Mouse (Mus musculus) forebrain, embryonic 12.5 days (tissue): ENCODE data around the gene G530012D18Rik. TPM values are rescaled to one million over a fixed set of nuclear protein-coding genes. Genes with fewer than 3 reads are reported as not detected.

Experiments
- polyA plus RNA-seq: library from polyadenylated mRNA; unstranded; fragments of >200 nt; fragmentation: Nextera tagmentation; extraction: Ambion mirVana; gene quantifications from 2 replicates; pipeline ENCODE4 v1.2.1, GENCODE M21; 2016

G530012D18Rik gene
- polyA plus RNA-seq, 1 experiment from 2014 or later, result not detected

Other genes starting within 250 kb of the G530012D18Rik start
- 0.37 TPM in 2 replicates for gene Sp110, start 23.1 kb downstream of the G530012D18Rik start, polyA plus RNA-seq
- 0.31 and 0.38 TPM in 2 replicates for gene Sp140, start 24.7 kb downstream of the G530012D18Rik start, polyA plus RNA-seq
- 0.40 and 0.97 TPM in 2 replicates for gene Sp100, start 74.3 kb downstream of the G530012D18Rik start, polyA plus RNA-seq
- gene A630001G21Rik, start 203.0 kb downstream of the G530012D18Rik start, polyA plus RNA-seq, result 0.53 and 1.6 TPM in 2 replicates
- gene Cab39, start 217.8 kb downstream of the G530012D18Rik start, polyA plus RNA-seq, result 68.3 and 69.7 TPM in 2 replicates